Mouse (Mus musculus) layer of hippocampus, adult 2 months (tissue): Measurements from ENCODE around the gene Cd63. TPM values are rescaled to one million over a fixed set of nuclear protein-coding genes. Genes with fewer than 3 reads are reported as not detected.
A peak's percentile ranks its signal among the peaks of the same experiment; 100 is the strongest.

Source experiments
- DNase-seq, 2 experiments: peaks; one replicate each; pipeline ENCODE4 v3.0.0; 2022; ENCODE audit warnings: low spot score in 2 of 2
- H3K27ac ChIP-seq: fragments of 200-600 bp; 2 replicates; pipeline ENCODE4 v1.8.1; 2022
- H3K4me3 ChIP-seq: fragments of 200-600 bp; 2 replicates; pipeline ENCODE4 v1.8.1; 2022; ENCODE audit warnings: mild to moderate bottlenecking
- CTCF ChIP-seq: fragments of 200-600 bp; conservative IDR thresholded peaks from 2 replicates; pipeline ENCODE4 v1.8.1; 2022; ENCODE audit warnings: antibody characterized with exemption, mild to moderate bottlenecking, moderate library complexity
- total RNA-seq, 2 experiments: library from RNA; stranded (reverse); gene quantifications; 2 replicates each; pipeline ENCODE4 v1.2.3; 2021

The Cd63 gene
- total RNA-seq, 2 experiments from 2014 or later, result 71.0 to 81.9 TPM

DNA sequence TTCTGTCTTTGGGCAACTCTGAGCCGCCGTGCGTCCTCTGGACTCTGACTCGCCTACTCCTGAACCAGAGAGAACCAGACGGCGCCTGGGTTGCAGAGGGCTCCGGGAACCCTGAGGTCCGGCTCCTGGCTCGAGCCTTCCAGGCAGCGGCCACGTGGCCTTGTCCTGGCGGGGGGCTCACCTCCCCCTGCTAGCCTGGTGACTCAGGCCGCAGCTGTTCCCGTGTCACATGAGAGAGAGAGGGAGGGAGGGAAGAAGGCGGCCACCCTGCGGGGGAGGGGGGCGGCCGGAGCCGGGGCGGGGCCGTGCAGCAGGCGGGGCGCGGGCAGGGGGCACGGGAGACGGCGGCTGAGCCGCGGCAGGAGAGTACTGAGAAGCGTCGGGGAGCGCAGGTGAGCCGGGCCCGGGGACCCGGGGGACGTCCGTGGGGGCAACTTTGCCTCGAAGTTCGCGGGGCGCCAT lies 8.8 kb downstream of the Cd63 start:
- DNase-seq, result peak; percentile 65 to 78
- Histone ChIP-seq H3K4me3 (peak overlapping the region; percentile 74), H3K27ac (peak overlapping the region; percentile 98)
- TF ChIP-seq CTCF, result no peak

DNA sequence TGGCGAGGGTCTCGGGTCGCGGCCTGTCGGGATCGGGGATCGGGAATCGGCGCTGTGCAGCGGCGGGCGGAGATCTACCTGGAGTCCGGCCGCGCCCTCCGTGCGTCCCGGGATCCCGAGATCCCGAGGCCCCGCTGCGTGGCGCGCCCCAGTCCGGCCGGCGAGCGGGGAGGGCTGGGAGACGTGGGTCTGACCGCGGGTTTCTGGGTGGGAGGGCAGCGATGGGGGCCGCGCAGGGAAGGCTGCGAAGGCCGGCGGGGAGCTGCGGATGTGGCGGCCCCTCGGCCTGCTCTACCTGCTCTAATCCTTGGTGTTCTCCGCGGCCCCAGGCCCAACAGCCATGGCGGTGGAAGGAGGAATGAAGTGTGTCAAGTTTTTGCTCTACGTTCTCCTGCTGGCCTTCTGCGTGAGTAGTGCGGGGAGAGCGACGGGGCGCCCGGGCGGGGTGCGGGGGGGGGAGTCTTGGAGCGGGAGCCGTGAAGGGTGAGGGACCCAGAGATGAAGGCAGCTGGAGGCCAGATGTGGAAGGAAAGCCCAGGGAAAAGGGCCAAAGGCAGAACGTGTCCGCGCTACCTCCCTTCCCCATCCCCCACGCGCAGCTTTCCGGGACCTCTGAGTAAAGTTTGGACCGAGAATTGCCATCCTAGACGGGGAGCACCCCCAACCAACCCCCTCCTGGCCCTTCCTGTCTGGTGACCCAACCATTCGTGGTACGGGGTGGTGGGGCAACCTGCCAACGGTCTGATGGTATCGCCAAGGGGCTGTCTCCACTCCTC lies 9.5 kb downstream of the Cd63 start:
- Histone ChIP-seq H3K27ac (peak overlapping the region; percentile 98), H3K4me3 (peak overlapping the region; percentile 74)
- TF ChIP-seq CTCF, result no peak
- DNase-seq, result peak in 1 of 2 experiments; percentile 48

DNA sequence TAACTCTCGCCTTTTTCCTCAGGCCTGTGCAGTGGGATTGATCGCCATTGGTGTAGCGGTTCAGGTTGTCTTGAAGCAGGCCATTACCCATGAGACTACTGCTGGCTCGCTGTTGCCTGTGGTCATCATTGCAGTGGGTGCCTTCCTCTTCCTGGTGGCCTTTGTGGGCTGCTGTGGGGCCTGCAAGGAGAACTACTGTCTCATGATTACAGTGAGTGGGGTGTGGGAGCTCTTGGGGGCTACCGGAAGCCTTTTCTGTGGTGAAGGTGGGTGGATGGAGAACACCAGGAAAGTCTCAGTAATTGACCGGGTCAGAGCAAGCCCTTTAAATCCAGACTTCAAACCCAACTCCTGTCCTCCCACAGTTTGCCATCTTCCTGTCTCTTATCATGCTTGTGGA lies 10.6 kb downstream of the Cd63 start:
- H3K27ac ChIP-seq, result no peak overlapping the region
- no peak for DNase-seq
- TF ChIP-seq CTCF, result no peak
- H3K4me3 ChIP-seq, result peak overlapping the region; percentile 74; the same call in 1 of the 2 replicates

GRCm38 (mm10) chr10:128912268-128912667 lies 11.5 kb downstream of the Cd63 start:
- Histone ChIP-seq H3K4me3 (no peak overlapping the region), H3K27ac (no peak overlapping the region)
- no peak for DNase-seq
- TF ChIP-seq CTCF, result no peak

DNA sequence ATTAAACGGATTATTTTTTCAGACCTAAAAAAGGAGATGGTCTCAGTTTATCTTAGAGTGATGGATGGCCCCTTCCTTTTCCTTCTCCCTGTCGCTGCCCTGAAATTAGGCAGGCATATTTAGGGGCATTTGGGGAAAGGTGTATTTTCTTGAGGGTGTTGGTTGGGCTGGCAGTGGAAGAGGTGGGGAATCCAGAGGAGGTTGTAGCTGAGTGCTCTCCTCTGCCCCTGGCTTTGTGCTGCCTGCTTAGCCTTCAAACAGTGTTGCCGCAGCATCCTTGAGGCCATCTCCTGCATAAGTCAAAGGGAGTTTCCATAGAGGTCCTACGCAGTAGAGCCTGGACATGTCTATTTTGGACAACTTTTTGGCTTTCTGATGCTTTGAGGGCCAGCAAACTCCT lies 12.0 kb downstream of the Cd63 start:
- Histone ChIP-seq H3K27ac (no peak overlapping the region), H3K4me3 (no peak overlapping the region)
- no peak for DNase-seq
- TF ChIP-seq CTCF, result no peak

GRCm38 (mm10) chr10:128913219-128913618 lies 12.4 kb downstream of the Cd63 start:
- no peak overlapping the region for H3K27ac ChIP-seq
- peak; percentile 90 to 92 for DNase-seq
- no peak overlapping the region for H3K4me3 ChIP-seq
- peak; percentile 98 for TF ChIP-seq CTCF

GRCm38 (mm10) chr10:128913696-128914095 lies 12.9 kb downstream of the Cd63 start:
- no peak for TF ChIP-seq CTCF
- Histone ChIP-seq H3K27ac (no peak overlapping the region), H3K4me3 (no peak overlapping the region)
- DNase-seq, result no peak

DNA sequence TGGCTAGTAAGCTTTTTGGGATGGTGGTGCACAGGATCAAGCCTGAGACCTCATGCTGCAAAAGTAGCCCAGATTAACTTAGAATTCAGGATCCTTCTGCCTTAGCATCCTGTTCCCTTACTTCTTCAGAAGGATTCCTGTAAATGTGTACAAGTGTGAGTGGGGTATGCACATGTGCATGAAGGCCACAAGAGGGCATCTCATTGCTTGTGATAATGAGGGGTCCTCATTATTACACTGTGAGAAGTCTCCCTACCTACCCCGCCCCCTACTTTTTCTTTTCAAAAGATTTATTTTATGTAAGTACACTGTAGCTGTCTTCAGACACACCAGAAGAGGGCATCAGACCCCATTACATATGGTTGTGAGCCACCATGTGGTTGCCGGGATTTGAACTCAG lies 14.8 kb downstream of the Cd63 start:
- no peak overlapping the region for H3K27ac ChIP-seq
- no peak overlapping the region for H3K4me3 ChIP-seq
- DNase-seq, result no peak
- peak; percentile 63 for TF ChIP-seq CTCF

DNA sequence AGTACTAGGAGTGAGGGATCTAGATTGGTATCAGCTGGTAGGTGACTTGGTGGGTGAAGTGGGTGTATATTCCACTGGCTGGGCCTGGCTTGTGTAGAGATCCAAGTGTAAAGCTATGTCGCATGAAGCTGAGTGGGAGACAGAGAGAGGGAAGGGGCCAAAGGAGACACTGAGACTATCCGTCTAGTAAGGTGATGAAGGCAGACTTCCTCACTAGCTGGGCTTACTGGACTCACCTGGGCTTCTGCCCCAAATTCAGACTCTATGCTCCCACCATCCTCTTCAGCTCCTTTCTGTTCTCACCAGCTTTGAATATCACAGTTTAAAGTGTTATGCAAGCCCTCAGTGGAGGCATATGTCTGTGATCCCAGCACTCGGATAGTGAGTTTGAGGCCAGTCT lies 15.9 kb downstream of the Cd63 start:
- no peak overlapping the region for H3K4me3 ChIP-seq
- no peak for TF ChIP-seq CTCF
- no peak for DNase-seq
- H3K27ac ChIP-seq, result 0 out of 2 replicates have a peak overlapping the region, but pooled peaks have one; percentile 24

DNA sequence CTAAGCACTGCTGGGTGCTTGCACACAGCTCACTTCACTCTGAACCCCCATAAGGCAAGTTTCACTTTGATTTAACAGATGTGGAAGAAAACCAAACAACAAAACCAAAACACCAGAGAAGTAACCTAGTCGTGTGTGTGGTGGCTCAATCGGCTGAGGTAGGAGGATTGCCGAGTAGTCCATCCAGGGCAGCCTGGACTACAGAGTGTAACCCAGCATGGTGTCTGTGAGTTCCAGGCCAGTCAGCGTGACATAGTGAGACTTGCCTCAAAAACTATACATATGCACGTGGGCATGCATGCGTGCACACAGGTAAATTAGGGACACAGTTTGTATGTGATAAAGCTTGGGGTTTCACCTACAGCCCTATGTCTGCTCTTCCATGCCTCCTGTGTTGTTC lies 16.6 kb downstream of the Cd63 start:
- TF ChIP-seq CTCF, result no peak
- Histone ChIP-seq H3K4me3 (no peak overlapping the region), H3K27ac (no peak overlapping the region)
- DNase-seq, result no peak

- no peak overlapping the region for H3K4me3 ChIP-seq
- DNase-seq, result no peak
- H3K27ac ChIP-seq, result peak overlapping the region; percentile 98
- no peak for TF ChIP-seq CTCF
Observed at GRCm38 (mm10) chr10:128918246-128918645, 17.5 kb downstream of the Cd63 start.

DNA sequence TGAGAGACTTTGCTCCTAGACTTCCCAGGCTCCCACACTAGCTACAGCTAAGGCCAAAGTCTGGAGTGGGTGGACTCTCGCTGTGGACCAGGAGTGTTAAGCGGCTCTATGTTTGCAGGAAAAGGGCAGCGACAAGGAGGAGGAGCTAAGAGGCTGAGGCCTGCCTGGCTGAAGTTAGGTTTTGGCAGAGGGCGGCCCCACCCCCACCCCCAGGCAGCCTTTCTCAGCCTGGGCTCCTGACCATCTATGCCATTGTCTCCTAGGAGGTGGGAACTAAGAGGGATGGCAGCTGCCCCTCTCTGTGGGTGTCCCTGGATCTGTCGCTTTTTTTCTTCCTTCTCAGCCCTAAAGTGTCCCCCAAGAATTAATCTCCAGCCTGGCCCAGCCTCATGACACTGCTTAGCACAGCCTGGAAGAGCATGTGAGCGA lies 18.4 kb downstream of the Cd63 start:
- Histone ChIP-seq H3K27ac (peak overlapping the region; percentile 98), H3K4me3 (no peak overlapping the region)
- DNase-seq, result no peak
- no peak for TF ChIP-seq CTCF

GRCm38 (mm10) chr10:128919966-128920365 lies 19.2 kb downstream of the Cd63 start:
- Histone ChIP-seq H3K27ac (peak overlapping the region; percentile 98), H3K4me3 (no peak overlapping the region)
- no peak for TF ChIP-seq CTCF
- DNase-seq, result no peak

GRCm38 (mm10) chr10:128920736-128921161 lies 20.0 kb downstream of the Cd63 start:
- no peak for TF ChIP-seq CTCF
- H3K27ac ChIP-seq, result peak overlapping the region; percentile 98
- H3K4me3 ChIP-seq, result no peak overlapping the region
- DNase-seq, result no peak
